Mouse (Mus musculus) ES-E14 (cell line): ENCODE data around the gene Ppp1ca.

Source experiments
- HCFC1 ChIP-seq: IDR thresholded peaks from 2 replicates; pipeline ENCODE4 v1.6.1; 2012; ENCODE audit warnings: low read length, inconsistent platforms, borderline replicate concordance; ENCODE audit not compliant: insufficient read depth
- MAFK ChIP-seq: IDR thresholded peaks from 2 replicates; pipeline ENCODE4 v1.6.1; 2014; ENCODE audit warnings: mild to moderate bottlenecking, low read depth, low read length, inconsistent platforms; ENCODE audit not compliant: insufficient read depth
- ZC3H11A ChIP-seq: IDR thresholded peaks from 2 replicates; pipeline ENCODE4 v1.6.1; 2012; ENCODE audit warnings: low read depth, mild to moderate bottlenecking, inconsistent platforms, low read length, borderline replicate concordance

DNA sequence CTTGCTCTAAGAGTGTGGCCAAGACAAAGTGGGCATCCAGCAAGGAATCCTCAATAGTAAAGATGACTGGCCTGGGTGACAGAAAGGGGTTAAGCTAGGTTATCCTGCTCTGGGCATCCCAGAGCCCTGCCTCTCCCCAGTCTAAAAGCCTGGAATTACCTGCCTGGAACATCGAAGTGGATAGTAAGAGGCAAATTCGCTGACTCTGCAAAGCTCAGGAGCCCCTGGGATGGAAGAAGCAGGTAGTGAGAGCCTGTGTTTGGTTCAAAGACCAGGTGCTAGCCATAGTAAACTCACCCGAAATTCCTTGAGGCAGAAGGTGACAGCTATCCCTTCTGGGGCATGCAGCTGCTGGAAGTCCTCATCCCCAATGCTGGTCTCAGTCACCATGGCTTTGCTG is 5.3 kb downstream of the Ppp1ca start:
- no peak for TF ChIP-seq HCFC1
- no peak for TF ChIP-seq ZC3H11A
- peak; percentile 79 for TF ChIP-seq MAFK
